Mouse (Mus musculus) liver, embryonic 11.5 days (tissue): ENCODE results near the gene Atg4a-ps. TPM values are rescaled to one million over a fixed set of nuclear protein-coding genes. Genes with fewer than 3 reads are reported as not detected.

Experiments
- ATAC-seq: fragments of 200-750 bp; cut with Nextera tagmentation; replicated peaks from 2 replicates; pipeline ENCODE4 v1.8.0; 2017; ENCODE audit warnings: moderate number of reproducible peaks, mild to moderate bottlenecking, moderate TSS enrichment, moderate library complexity; ENCODE audit not compliant: low FRiP score
- DNase-seq: peaks from one replicate; pipeline ENCODE4 v3.0.0-alpha.2; 2017; ENCODE audit warnings: low spot score
- H3K27ac ChIP-seq: fragments of 300-500 bp; sonication (generic); 2 replicates; pipeline ENCODE4 v1.5.1; 2014; ENCODE audit warnings: mild to moderate bottlenecking, low read depth, low read length, control low read depth
- H3K27me3 ChIP-seq: fragments of 300-500 bp; sonication (generic); replicated peaks from 2 replicates; pipeline ENCODE4 v1.6.1; 2014; ENCODE audit warnings: low read length, mixed read lengths; ENCODE audit not compliant: control insufficient read depth, insufficient read depth
- H3K36me3 ChIP-seq: fragments of 300-500 bp; sonication (generic); 2 replicates; pipeline ENCODE4 v1.6.1; 2014; ENCODE audit warnings: mild to moderate bottlenecking, low read length, moderate library complexity, mixed read lengths; ENCODE audit not compliant: control insufficient read depth, insufficient read depth
- H3K4me1 ChIP-seq: fragments of 300-500 bp; sonication (generic); replicated peaks from 2 replicates; pipeline ENCODE4 v1.6.1; 2014; ENCODE audit warnings: low read length, mixed read lengths; ENCODE audit not compliant: control insufficient read depth, insufficient read depth
- H3K4me2 ChIP-seq: fragments of 300-500 bp; sonication (generic); 2 replicates; pipeline ENCODE4 v1.6.1; 2014; ENCODE audit warnings: mild to moderate bottlenecking, control low read depth, moderate library complexity
- H3K4me3 ChIP-seq: fragments of 300-500 bp; sonication (generic); 2 replicates; pipeline ENCODE4 v1.5.1; 2014; ENCODE audit warnings: low read depth, low read length, control low read depth
- H3K9ac ChIP-seq: fragments of 300-500 bp; sonication (generic); 2 replicates; pipeline ENCODE4 v1.6.1; 2014; ENCODE audit warnings: low read depth, low read length, control low read depth
- H3K9me3 ChIP-seq: fragments of 300-500 bp; sonication (generic); 2 replicates; pipeline ENCODE4 v1.6.1; 2016; ENCODE audit warnings: low read length, inconsistent platforms, mixed read lengths; ENCODE audit not compliant: control insufficient read depth
- WGBS: fragments of 180-500 bp; shearing (Covaris S2); extraction: QIAGEN DNeasy Blood & Tissue Kit; methylation state at CpG from one replicate; pipeline ENCODE4 v1.1.7; 2014; 5-methylcytosine and 5-hydroxymethylcytosine counted together
- polyA plus RNA-seq: library from polyadenylated mRNA; unstranded; fragments of >200 nt; fragmentation: Nextera tagmentation; extraction: Ambion mirVana; gene quantifications from 2 replicates; pipeline ENCODE4 v1.2.1, GENCODE M21; 2014

Gene Atg4a-ps
- polyA plus RNA-seq, 1 experiment from 2014 or later = 0.08 TPM

DNA sequence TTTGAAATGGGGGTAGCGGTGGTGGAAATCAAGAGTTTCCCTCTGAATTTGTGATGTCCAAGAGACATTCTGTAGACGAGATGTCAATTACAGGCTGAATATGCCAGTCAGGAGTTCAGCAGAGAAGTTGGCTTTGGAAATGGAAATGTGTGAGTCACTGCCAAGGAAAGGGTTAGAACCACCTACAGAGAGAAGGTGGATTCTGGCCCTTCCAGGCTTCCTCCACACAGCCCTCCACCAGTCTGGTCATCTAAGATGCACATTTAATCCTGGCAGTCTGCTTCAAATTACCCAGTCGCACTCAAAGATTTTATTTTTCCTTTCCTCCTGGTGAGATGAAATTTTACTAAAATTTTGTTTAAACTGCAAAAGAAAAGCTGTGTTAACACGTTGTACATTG is 26.2 kb upstream of the Atg4a-ps start:
- DNase-seq = no peak
- 65% methylated on average over 4 of the region's 4 CpGs for WGBS
- Histone ChIP-seq H3K4me2 (no peak overlapping the region), H3K4me1 (no peaks in the 10 kb centered on the region), H3K36me3 (no peaks in the 10 kb centered on the region), H3K27me3 (no peaks in the 10 kb centered on the region), H3K9ac (no peak overlapping the region), H3K27ac (no peak overlapping the region), H3K9me3 (no peaks in the 10 kb centered on the region), H3K4me3 (no peak overlapping the region)
- ATAC-seq = no peak

- H3K9me3 ChIP-seq = no peaks in the 10 kb centered on the region
- WGBS = 88% methylated on average over 3 of the region's 3 CpGs
- no peaks in the 10 kb centered on the region for H3K27me3 ChIP-seq
- no peak overlapping the region for H3K27ac ChIP-seq
- ATAC-seq = no peak
- no peaks in the 10 kb centered on the region for H3K36me3 ChIP-seq
- no peak overlapping the region for H3K4me3 ChIP-seq
- no peak overlapping the region for H3K4me2 ChIP-seq
- no peaks in the 10 kb centered on the region for H3K4me1 ChIP-seq
- no peak overlapping the region for H3K9ac ChIP-seq
- no peak for DNase-seq
These were observed 17.5 kb upstream of the Atg4a-ps start for GRCm38 (mm10) chr3:103663385-103663784.

- no peak for ATAC-seq
- H3K9ac ChIP-seq = no peak overlapping the region
These were observed 15.8 kb upstream of the Atg4a-ps start for GRCm38 (mm10) chr3:103661714-103662113.

GRCm38 (mm10) chr3:103660012-103660411 is 14.1 kb upstream of the Atg4a-ps start:
- Histone ChIP-seq H3K27ac (no peak overlapping the region), H3K9ac (no peak overlapping the region), H3K27me3 (no peaks in the 10 kb centered on the region), H3K36me3 (no peaks in the 10 kb centered on the region), H3K4me3 (no peak overlapping the region), H3K4me1 (no peaks in the 10 kb centered on the region), H3K4me2 (no peak overlapping the region), H3K9me3 (no peaks in the 10 kb centered on the region)
- 57% methylated on average over 2 of the region's 2 CpGs for WGBS
- ATAC-seq (no peak), DNase-seq (no peak)

More at GRCm38 (mm10) chr3:103661714-103662113, 15.8 kb upstream of the Atg4a-ps start:
- Histone ChIP-seq H3K4me3 (no peak overlapping the region), H3K36me3 (no peaks in the 10 kb centered on the region), H3K4me1 (no peaks in the 10 kb centered on the region), H3K27me3 (no peaks in the 10 kb centered on the region), H3K27ac (no peak overlapping the region), H3K4me2 (no peak overlapping the region), H3K9me3 (no peaks in the 10 kb centered on the region)
- no peak for DNase-seq
- WGBS = 81% methylated on average over 8 of the region's 8 CpGs

GRCm38 (mm10) chr3:103650406-103650805 is 4.5 kb upstream of the Atg4a-ps start:
- ATAC-seq = no peak
- Histone ChIP-seq H3K4me1 (no peaks in the 10 kb centered on the region), H3K27ac (no peak overlapping the region), H3K9me3 (no peaks in the 10 kb centered on the region), H3K36me3 (no peaks in the 10 kb centered on the region), H3K4me3 (no peak overlapping the region), H3K27me3 (no peaks in the 10 kb centered on the region), H3K9ac (no peak overlapping the region), H3K4me2 (no peak overlapping the region)
- no peak for DNase-seq
- WGBS = 68% methylated on average over 1 of the region's 1 CpGs

GRCm38 (mm10) chr3:103649716-103650115 is 3.8 kb upstream of the Atg4a-ps start:
- Histone ChIP-seq H3K36me3 (no peaks in the 10 kb centered on the region), H3K27me3 (no peaks in the 10 kb centered on the region), H3K4me2 (no peak overlapping the region), H3K4me1 (no peaks in the 10 kb centered on the region), H3K4me3 (no peak overlapping the region), H3K9ac (no peak overlapping the region), H3K9me3 (no peaks in the 10 kb centered on the region), H3K27ac (no peak overlapping the region)
- DNase-seq (no peak), ATAC-seq (no peak)
- WGBS = 83% methylated on average over 6 of the region's 6 CpGs

DNA sequence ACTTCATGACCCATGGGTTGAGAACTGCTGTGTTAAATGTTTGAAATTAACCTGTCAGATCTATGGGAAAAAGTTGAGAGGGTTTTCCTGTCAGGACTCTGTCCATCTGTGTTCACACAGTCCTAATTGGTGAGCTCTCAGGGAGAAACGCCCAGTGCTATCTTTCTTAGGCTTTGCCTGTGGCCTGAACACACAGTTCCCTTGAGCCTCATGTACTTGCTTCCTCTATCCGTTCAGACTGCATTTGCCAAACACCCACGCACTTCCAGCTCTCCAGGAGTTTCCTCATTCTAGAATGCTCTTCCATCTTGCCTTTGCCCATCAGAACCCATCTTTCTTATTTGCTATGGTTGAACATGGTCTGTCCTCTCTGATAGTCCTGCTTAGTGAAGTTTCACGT is 2.6 kb upstream of the Atg4a-ps start:
- Histone ChIP-seq H3K4me3 (no peak overlapping the region), H3K4me2 (no peak overlapping the region), H3K9ac (no peak overlapping the region), H3K9me3 (no peaks in the 10 kb centered on the region), H3K27ac (no peak overlapping the region), H3K27me3 (no peaks in the 10 kb centered on the region), H3K36me3 (no peaks in the 10 kb centered on the region), H3K4me1 (no peaks in the 10 kb centered on the region)
- WGBS = 74% methylated on average over 4 of the region's 4 CpGs
- DNase-seq = no peak
- no peak for ATAC-seq

DNA sequence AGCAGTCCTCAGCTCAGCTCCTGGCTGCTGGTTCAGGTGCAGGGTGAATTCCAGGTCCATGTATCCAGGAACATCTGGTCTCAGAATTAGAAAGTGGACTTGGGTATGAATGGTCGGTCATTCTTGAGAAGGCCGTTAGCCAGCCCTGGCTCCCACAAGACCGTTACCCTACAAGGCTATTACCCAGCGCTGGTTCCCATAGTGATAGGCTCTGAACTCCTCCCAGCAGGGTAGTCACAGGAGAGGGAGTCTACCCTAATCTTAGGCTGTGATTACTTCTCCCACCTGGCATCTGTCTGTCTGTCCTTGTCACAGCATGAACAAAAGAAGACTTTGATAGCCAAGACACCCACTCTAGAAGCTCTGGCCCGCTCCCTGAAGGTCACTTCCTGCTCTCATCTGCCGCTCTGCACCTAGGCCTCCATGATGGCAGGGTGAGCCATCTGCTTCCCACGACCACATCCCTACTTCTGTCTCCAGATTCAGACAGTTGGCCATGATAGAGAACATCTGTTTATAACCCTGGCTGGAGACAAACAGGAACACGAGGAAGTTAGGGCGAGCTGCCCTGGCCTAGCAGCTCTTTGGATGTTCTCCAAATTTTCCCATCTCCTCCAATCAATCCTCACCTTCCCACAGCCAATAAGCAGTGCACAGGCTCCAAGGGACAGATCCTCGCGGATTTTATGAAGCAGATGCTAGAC is 1.4 kb upstream of the Atg4a-ps start:
- H3K4me3 ChIP-seq = no peak overlapping the region
- no peak overlapping the region for H3K4me2 ChIP-seq
- no peaks in the 10 kb centered on the region for H3K36me3 ChIP-seq
- WGBS = 76% methylated on average over 11 of the region's 11 CpGs
- H3K27me3 ChIP-seq = no peaks in the 10 kb centered on the region
- no peaks in the 10 kb centered on the region for H3K9me3 ChIP-seq
- no peak overlapping the region for H3K27ac ChIP-seq
- H3K9ac ChIP-seq = no peak overlapping the region
- no peak for DNase-seq
- ATAC-seq = no peak
- H3K4me1 ChIP-seq = no peaks in the 10 kb centered on the region

DNA sequence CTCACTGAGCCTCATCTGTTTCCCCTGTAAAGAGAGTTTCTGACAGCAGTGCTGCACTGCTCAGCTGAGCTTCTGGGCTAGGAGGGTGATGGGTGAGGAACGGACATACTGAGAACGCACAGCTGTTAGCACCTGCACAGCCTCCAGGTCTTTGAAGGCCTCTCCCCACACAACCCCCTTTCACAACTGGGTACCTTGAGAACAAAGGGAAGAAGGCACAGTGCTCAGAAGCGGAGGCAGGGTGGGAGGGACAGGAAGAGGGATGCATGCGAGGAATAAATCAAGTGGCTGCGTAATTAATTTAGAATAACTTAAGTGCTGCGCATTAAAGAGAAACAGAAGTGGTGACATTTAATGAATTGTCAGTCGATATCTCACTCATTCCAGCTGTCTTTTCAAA is 4.6 kb downstream of the Atg4a-ps start:
- no peak for DNase-seq
- Histone ChIP-seq H3K4me1 (no peaks in the 10 kb centered on the region), H3K9ac (no peak overlapping the region), H3K4me3 (no peak overlapping the region), H3K4me2 (no peak overlapping the region), H3K27me3 (no peaks in the 10 kb centered on the region), H3K36me3 (no peaks in the 10 kb centered on the region), H3K9me3 (no peaks in the 10 kb centered on the region), H3K27ac (no peak overlapping the region)
- ATAC-seq = no peak
- 69% methylated on average over 7 of the region's 7 CpGs for WGBS
